Mouse (Mus musculus) midbrain, embryonic 15.5 days (tissue): ENCODE results near the gene Supt3. TPM values are rescaled to one million over a fixed set of nuclear protein-coding genes. Genes with fewer than 3 reads are reported as not detected.

Experiments used
- ATAC-seq: fragments of 200-750 bp; cut with Nextera tagmentation; replicated peaks from 2 replicates; pipeline ENCODE4 v1.8.0; 2017; ENCODE audit warnings: moderate TSS enrichment
- H3K27ac ChIP-seq: fragments of 300-500 bp; sonication (generic); 2 replicates; pipeline ENCODE4 v1.5.1; 2015; ENCODE audit warnings: mild to moderate bottlenecking, inconsistent platforms
- H3K27me3 ChIP-seq: fragments of 300-500 bp; sonication (generic); replicated peaks from 2 replicates; pipeline ENCODE4 v1.6.1; 2015; ENCODE audit warnings: inconsistent platforms
- H3K36me3 ChIP-seq: fragments of 300-500 bp; sonication (generic); replicated peaks from 2 replicates; pipeline ENCODE4 v1.6.1; 2015; ENCODE audit warnings: inconsistent platforms
- H3K4me1 ChIP-seq: fragments of 300-500 bp; sonication (generic); 2 replicates; pipeline ENCODE4 v1.6.1; 2015; ENCODE audit warnings: inconsistent platforms
- H3K4me2 ChIP-seq: fragments of 300-500 bp; sonication (generic); 2 replicates; pipeline ENCODE4 v1.6.1; 2015; ENCODE audit warnings: inconsistent platforms, mild to moderate bottlenecking, moderate library complexity
- H3K4me3 ChIP-seq: fragments of 300-500 bp; sonication (generic); 2 replicates; pipeline ENCODE4 v1.5.1; 2015; ENCODE audit warnings: mild to moderate bottlenecking, inconsistent platforms
- H3K9ac ChIP-seq: fragments of 300-500 bp; sonication (generic); 2 replicates; pipeline ENCODE4 v1.6.1; 2015; ENCODE audit warnings: mild to moderate bottlenecking, inconsistent platforms
- H3K9me3 ChIP-seq: fragments of 300-500 bp; sonication (generic); 2 replicates; pipeline ENCODE4 v1.6.1; 2016; ENCODE audit warnings: inconsistent platforms
- WGBS: fragments of 180-500 bp; shearing (Covaris S2); methylation state at CpG from one replicate; pipeline ENCODE4 v1.1.7; 2015; ENCODE audit warnings: mixed read lengths; 5-methylcytosine and 5-hydroxymethylcytosine counted together
- polyA plus RNA-seq: library from polyadenylated mRNA; unstranded; fragments of >200 nt; fragmentation: Nextera tagmentation; extraction: Ambion mirVana; gene quantifications from 2 replicates; pipeline ENCODE4 v1.2.1, GENCODE M21; 2015

Gene Supt3
- polyA plus RNA-seq, 1 experiment from 2014 or later: 21.5 TPM

DNA sequence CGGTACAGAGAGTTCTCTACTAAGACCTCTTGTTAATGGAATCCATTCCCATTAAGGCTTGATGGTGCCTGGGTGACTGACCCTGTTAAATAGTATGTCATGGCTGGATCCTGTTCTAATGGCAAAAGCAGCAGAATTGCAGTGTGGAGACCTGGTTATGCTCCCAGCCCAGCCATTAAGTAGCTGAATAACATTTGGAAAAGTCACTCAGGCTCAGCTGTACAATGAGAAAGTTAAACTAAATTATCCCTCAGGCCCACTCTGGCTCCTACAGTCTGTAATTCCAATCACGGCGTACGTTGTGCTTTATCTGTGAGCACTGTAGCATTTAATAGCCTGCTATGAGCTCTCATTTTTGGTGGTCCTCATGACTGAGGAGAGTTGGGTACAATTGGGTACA lies 300.0 kb downstream of the Supt3 start:
- H3K4me3 ChIP-seq: no peak overlapping the region
- no peak for ATAC-seq
- H3K4me2 ChIP-seq: no peak overlapping the region
- H3K36me3 ChIP-seq: no peaks in the 10 kb centered on the region
- no peak overlapping the region for H3K27ac ChIP-seq
- 0 out of 2 replicates have a peak, but pooled peaks cover 4% of the 10 kb centered on the region for H3K4me1 ChIP-seq
- no peaks in the 10 kb centered on the region for H3K27me3 ChIP-seq
- H3K9me3 ChIP-seq: no peaks in the 10 kb centered on the region
- 83% methylated on average over 4 of the region's 4 CpGs for whole genome bisulfite sequencing
- no peak overlapping the region for H3K9ac ChIP-seq

DNA sequence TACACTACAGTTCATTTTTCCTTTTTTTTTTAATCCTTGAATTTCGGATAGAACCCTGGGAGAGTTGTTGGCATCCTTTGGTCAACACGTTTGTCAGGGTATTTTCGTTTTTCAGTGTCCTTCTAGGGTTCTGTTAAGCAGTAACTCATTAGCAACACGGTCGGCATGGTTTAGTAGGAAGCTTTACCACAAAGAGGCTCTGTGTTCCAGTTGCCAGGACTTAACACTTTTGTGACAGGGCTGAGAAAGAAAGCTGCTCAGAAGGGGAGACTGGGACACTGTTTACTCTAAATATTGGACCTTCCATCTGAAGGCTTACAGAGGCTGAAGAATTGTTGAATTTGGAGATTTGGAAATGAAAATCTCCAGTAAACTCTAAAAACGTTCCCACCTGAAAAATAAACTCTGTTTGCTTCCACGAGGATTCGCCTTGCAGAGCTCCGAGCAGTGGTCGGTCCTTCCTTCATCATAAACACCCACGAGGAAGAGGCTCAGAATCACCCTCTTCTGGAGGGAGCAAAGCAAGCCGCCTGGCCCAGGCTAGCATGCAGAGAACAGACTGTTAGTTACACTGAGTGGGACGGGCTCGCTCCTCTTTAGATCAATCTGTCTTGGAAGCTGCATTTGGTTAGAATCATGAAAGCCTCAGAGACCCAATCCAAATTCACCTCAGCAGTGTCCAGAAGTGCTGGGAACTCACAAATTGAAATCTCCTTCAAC lies 301.1 kb downstream of the Supt3 start:
- 70% methylated on average over 14 of the region's 14 CpGs for WGBS
- Histone ChIP-seq H3K36me3 (no peaks in the 10 kb centered on the region), H3K27ac (no peak overlapping the region), H3K9me3 (no peaks in the 10 kb centered on the region), H3K4me3 (no peak overlapping the region), H3K4me2 (no peak overlapping the region), H3K9ac (no peak overlapping the region), H3K4me1 (0 out of 2 replicates have a peak, but pooled peaks cover 8% of the 10 kb centered on the region), H3K27me3 (no peaks in the 10 kb centered on the region)
- ATAC-seq: no peak

DNA sequence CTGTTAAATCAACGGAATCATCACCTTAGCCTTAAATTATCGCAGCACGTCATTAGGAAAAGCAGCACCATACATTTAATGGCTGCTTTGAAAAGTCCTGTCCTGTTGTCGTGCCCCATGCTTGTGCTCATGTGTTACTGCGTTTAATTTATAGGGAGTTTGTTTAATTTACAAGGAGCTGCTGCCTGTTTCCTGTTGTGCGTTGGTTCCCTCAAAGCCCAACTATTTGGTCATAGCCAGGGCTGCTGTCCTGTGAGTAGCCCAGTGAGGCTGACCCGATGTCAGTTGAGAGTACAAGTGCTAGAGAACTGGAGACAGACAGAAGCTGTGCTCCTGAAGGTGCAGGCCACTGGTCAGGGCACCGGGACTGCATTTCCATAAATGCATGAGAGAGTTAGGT lies 304.6 kb downstream of the Supt3 start:
- no peak overlapping the region for H3K4me2 ChIP-seq
- H3K9me3 ChIP-seq: no peaks in the 10 kb centered on the region
- no peaks in the 10 kb centered on the region for H3K27me3 ChIP-seq
- ATAC-seq: no peak
- no peak overlapping the region for H3K4me3 ChIP-seq
- H3K4me1 ChIP-seq: 0 out of 2 replicates have a peak, but pooled peaks cover 8% of the 10 kb centered on the region
- H3K27ac ChIP-seq: no peak overlapping the region
- no peaks in the 10 kb centered on the region for H3K36me3 ChIP-seq
- WGBS: 86% methylated on average over 8 of the region's 8 CpGs
- H3K9ac ChIP-seq: no peak overlapping the region

DNA sequence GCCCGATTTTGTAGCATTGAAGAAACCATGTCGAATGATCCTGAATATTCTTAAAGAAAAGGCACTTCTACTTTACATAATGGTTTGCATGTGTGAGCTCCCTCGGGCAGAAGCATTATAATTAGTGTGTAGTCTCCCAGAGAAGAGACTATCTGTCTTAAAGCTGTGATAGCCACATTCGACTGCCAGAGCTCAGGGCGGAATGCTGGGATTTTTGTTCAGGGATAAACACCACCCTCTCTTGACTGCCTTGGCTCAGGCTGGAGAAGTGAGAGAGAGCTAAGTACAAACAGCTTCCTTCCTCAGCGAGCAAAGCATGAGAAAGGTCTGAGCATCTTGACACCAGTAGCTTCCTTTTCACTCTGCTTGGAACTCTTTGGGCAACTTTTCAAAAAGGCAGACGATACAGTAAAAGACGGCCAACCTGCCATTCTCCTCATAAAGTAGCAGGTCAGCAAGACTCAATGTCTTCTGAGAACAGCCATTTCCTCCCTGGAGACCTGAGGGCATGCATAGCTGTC lies 305.1 kb downstream of the Supt3 start:
- WGBS: 59% methylated on average over 8 of the region's 8 CpGs
- Histone ChIP-seq H3K9ac (no peak overlapping the region), H3K4me3 (no peak overlapping the region), H3K27ac (no peak overlapping the region), H3K9me3 (no peaks in the 10 kb centered on the region), H3K36me3 (no peaks in the 10 kb centered on the region), H3K4me2 (no peak overlapping the region), H3K27me3 (no peaks in the 10 kb centered on the region), H3K4me1 (0 out of 2 replicates have a peak, but pooled peaks cover 8% of the 10 kb centered on the region)
- no peak for ATAC-seq

DNA sequence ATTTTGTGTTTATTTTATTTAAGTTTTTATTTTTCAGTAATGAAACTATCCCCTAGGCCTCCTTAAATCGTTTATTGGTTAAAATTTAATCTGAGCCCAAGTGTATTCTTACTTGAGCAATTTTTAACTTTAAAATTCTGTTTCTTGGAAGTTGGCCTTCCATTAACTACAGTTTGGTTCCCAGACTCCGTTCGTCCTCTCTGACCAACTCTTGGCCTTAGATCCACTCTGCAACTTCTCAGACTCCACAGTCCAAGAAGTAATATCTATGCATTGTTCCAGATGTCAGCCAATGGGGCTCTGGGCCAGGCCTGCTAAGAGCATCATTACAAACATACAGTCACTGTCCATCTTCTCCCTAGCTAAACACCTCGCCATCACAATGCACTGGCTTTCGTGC lies 309.4 kb downstream of the Supt3 start:
- Histone ChIP-seq H3K4me3 (no peak overlapping the region), H3K27ac (no peak overlapping the region), H3K36me3 (no peaks in the 10 kb centered on the region), H3K4me2 (no peak overlapping the region), H3K27me3 (no peaks in the 10 kb centered on the region), H3K9ac (no peak overlapping the region), H3K4me1 (0 out of 2 replicates have a peak, but pooled peaks cover 8% of the 10 kb centered on the region), H3K9me3 (no peaks in the 10 kb centered on the region)
- no peak for ATAC-seq
- 93% methylated on average over 5 of the region's 5 CpGs for WGBS

DNA sequence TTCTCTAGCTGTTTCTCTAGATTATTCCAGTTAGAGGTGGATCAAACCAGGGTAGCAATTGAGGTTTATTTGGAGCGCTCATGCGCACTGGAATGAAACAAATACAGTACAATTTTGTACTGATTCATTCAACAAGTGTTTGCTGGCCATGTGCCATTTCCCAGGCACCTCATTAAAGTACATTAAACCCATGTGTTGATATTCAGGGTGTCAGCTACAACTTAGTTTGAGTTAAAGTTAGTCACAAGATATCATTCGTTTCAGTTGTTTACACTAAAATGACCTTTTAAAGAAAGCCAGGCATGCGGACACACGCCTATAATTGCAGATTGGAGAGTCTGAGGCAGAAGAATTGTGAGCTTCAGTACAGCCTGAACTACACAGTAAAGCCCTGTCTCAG lies 310.1 kb downstream of the Supt3 start:
- Histone ChIP-seq H3K4me3 (no peak overlapping the region), H3K27ac (no peak overlapping the region), H3K9ac (no peak overlapping the region), H3K4me1 (0 out of 2 replicates have a peak, but pooled peaks cover 4% of the 10 kb centered on the region), H3K9me3 (no peaks in the 10 kb centered on the region), H3K27me3 (no peaks in the 10 kb centered on the region), H3K36me3 (no peaks in the 10 kb centered on the region), H3K4me2 (no peak overlapping the region)
- WGBS: 86% methylated on average over 5 of the region's 5 CpGs
- ATAC-seq: no peak

DNA sequence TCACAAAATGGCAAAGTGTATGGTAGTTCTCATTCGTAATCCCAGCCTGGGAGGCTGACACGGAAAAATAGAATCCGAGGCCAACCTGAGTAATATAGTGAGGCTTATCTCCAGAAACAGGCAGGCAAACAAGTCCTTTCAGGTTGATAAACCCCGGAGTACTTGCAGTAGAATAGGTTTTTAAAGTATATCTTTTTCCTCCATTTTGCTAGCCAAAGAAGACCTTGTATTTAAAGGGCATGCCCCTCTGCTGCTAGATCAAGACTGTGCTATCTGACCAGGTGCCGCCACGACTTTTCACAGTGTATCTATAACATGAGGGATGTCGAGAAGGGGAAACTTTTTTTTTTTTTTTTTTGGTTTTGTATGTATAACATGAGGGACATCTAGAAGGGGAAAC lies 324.1 kb downstream of the Supt3 start:
- Histone ChIP-seq H3K4me3 (no peak overlapping the region), H3K4me1 (no peaks in the 10 kb centered on the region), H3K9me3 (no peaks in the 10 kb centered on the region), H3K27me3 (no peaks in the 10 kb centered on the region), H3K36me3 (no peaks in the 10 kb centered on the region), H3K27ac (no peak overlapping the region), H3K4me2 (no peak overlapping the region), H3K9ac (no peak overlapping the region)
- WGBS: 81% methylated on average over 7 of the region's 7 CpGs
- no peak for ATAC-seq

DNA sequence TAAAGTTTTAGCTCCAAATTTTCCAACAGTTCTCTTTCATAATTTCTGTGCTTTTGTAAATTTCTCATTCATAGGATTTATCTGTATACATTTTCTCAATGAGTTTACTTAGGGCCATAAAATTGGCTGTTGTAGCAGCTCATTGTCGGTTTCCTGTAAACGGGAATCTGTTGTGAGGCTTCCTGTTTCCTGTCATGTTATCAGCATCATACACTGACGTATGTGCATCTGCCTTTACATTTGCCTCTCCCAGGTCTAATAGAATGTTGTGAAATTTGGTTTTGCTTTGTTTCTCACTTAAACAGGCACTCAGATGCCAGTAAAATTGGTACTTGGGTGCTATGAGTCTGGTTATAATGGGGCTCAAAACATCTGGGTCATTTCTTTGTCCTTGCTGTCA lies 338.4 kb downstream of the Supt3 start:
- no peak overlapping the region for H3K27ac ChIP-seq
- no peak overlapping the region for H3K9ac ChIP-seq
- WGBS: 90% methylated on average over 3 of the region's 3 CpGs
- no peaks in the 10 kb centered on the region for H3K9me3 ChIP-seq
- H3K36me3 ChIP-seq: no peaks in the 10 kb centered on the region
- ATAC-seq: no peak
- no peaks in the 10 kb centered on the region for H3K4me1 ChIP-seq
- no peaks in the 10 kb centered on the region for H3K27me3 ChIP-seq
- H3K4me3 ChIP-seq: no peak overlapping the region
- H3K4me2 ChIP-seq: no peak overlapping the region

DNA sequence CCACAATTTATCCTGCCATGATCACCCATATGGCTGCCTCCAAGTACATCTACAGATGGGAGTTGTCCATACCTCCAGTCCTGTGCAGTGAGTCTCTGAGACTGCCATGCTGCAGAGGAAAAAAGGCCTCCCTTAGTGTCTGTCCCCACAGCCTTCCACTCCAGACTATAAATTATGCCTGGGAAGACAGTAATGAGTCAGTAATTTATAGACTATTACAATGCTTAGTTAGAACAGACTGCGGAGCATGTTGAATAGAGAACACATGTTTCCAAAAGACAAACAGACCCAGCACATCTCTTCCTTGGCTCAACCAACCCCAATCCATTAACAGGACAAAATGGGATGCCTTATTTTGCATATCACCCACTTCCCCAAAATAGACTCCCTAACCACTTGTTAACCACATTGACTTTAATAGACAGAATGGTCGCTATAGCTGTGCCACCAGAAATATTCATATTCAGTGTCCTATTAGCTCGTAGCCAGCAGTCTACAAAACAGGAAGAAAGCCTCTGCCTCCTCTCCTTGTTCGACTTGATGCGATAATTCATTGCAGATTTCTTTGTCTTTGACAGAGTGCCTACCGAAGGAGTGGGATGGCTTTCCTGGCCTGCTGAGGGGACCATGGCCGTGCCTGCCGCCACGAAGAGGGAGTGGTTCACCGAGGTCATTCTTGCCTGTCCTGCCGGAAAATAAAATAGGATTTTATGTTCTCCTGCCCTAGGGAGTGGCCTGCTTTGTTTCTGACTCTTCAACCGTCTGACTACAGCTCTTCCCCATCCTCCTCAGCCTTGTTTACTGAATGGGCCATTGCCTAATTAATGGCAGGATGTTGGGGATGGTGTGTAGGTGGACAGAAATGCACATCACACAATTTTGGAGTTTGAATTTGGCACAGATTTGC lies 341.9 kb downstream of the Supt3 start:
- H3K36me3 ChIP-seq: no peaks in the 10 kb centered on the region
- WGBS: 49% methylated on average over 12 of the region's 12 CpGs
- no peaks in the 10 kb centered on the region for H3K27me3 ChIP-seq
- no peak overlapping the region for H3K4me2 ChIP-seq
- H3K27ac ChIP-seq: no peak overlapping the region
- ATAC-seq: no peak
- H3K9ac ChIP-seq: no peak overlapping the region
- no peaks in the 10 kb centered on the region for H3K4me1 ChIP-seq
- H3K4me3 ChIP-seq: no peak overlapping the region
- H3K9me3 ChIP-seq: no peaks in the 10 kb centered on the region

DNA sequence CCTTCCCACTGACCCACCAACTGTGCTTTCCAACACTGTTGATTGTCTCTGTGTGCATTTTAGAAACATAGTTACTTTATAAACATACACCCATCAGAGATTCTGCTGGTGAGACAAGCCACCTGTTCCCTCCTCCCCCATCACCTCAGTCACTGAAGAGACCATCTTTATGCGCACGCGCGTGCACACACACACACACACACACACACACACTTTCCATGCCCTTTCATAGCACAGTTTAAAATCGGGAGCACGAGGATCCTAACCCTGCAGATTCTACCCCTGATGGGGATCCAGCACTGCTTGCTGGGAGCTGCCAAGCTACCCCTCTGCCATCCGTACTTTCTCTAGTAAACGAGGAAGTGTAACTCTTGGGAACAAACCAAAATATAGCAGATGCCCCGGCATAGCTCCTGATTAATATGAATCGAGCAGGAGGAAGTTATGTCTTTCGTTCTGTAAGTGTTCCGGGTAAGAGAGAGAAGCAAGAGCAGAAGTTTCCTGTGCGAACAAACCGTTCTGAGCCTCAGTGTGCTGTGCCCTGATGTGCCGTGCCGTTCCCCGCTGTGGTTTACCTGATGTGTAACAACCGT lies 342.8 kb downstream of the Supt3 start:
- Histone ChIP-seq H3K4me3 (no peak overlapping the region), H3K27me3 (no peaks in the 10 kb centered on the region), H3K9me3 (no peaks in the 10 kb centered on the region), H3K4me1 (no peaks in the 10 kb centered on the region), H3K27ac (no peak overlapping the region), H3K4me2 (no peak overlapping the region), H3K36me3 (no peaks in the 10 kb centered on the region), H3K9ac (no peak overlapping the region)
- 87% methylated on average over 18 of the region's 18 CpGs for WGBS
- no peak for ATAC-seq

DNA sequence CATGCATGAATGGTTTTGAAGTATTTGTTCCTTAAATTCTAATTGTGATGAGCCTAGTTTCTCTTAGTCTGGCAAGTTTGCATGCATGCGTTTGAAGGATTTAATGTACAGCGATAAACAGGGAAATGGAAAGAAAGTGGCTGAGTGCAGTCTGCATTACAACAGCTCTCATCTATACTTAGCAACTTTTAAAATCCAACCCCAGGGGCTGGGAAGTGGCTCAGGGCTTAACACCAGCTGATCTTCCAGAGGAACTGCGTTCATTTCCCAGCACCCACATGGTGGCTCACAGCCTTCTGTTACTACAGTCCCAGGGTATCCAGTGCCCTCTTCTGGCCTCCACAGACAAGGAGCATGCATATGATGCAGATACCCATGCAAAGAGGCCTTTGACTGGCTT lies 346.9 kb downstream of the Supt3 start:
- Histone ChIP-seq H3K4me2 (no peak overlapping the region), H3K9ac (no peak overlapping the region), H3K36me3 (no peaks in the 10 kb centered on the region), H3K9me3 (no peaks in the 10 kb centered on the region), H3K27me3 (no peaks in the 10 kb centered on the region), H3K4me3 (no peak overlapping the region), H3K4me1 (no peaks in the 10 kb centered on the region), H3K27ac (no peak overlapping the region)
- 91% methylated on average over 3 of the region's 3 CpGs for WGBS
- no peak for ATAC-seq

DNA sequence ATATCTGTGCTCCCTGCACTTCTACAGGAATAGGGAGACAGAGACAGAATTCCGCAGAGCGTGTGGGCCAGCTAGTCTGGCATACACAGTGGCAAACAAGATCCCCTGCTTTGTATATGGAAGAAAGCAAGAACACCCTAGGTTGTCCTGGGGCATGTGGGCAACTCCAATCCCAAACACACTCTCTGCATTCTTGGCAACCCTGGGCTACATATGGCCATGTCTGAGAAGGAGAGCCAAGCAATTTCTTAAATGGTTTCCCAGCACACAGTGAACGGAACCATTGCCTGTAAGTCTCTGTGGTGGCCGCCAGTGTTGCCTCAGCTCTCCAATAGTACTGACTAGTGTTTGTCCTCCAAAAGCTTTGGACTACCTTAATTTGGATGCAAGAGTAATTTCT lies 351.7 kb downstream of the Supt3 start:
- Histone ChIP-seq H3K27me3 (no peaks in the 10 kb centered on the region), H3K9ac (no peak overlapping the region), H3K36me3 (no peaks in the 10 kb centered on the region), H3K27ac (no peak overlapping the region), H3K4me1 (no peaks in the 10 kb centered on the region), H3K4me3 (no peak overlapping the region), H3K9me3 (no peaks in the 10 kb centered on the region), H3K4me2 (no peak overlapping the region)
- 92% methylated on average over 4 of the region's 4 CpGs for WGBS
- ATAC-seq: no peak
